Mouse (Mus musculus) inflammation-experienced regulatory T-cells (primary cell): ENCODE data around the gene Wdr54. TPM values are rescaled to one million over a fixed set of nuclear protein-coding genes. Genes with fewer than 3 reads are reported as not detected.

Source experiments
- polyA plus RNA-seq, 2 experiments: library from polyadenylated mRNA; unstranded; fragments of 100-300 nt; shearing (Covaris generic); gene quantifications; one replicate each; pipeline ENCODE4 v1.2.1; 2017

Wdr54 gene
- under 1 TPM in 1 of 2 experiments, not detected in 1; 0.35 TPM for polyA plus RNA-seq

GRCm38 (mm10) chr6:83156259-83156684, at the start of gene Wdr54, which contains the start of gene 1700003E16Rik:
Wdr54 (minus strand) TSS chr6:83156397.
1700003E16Rik (plus strand) TSS chr6:83156404.

GRCm38 (mm10) chr6:83165607-83166242, 9.5 kb upstream of the Wdr54 start, which contains the start of gene Dctn1:
Dctn1 (plus strand) TSS chr6:83165920.

GRCm38 (mm10) chr6:83134951-83135513, 21.2 kb downstream of the Wdr54 start, which contains the start of gene Rtkn:
Rtkn (plus strand) TSS chr6:83135463.

GRCm38 (mm10) chr6:83125331-83125730, 30.9 kb downstream of the Wdr54 start, which contains the start of gene Ino80b:
Ino80b (minus strand) TSS chr6:83125431.

GRCm38 (mm10) chr6:83120930-83121862, 35.0 kb downstream of the Wdr54 start, which contains the start of gene Wbp1:
Wbp1 (minus strand) TSS chr6:83121559.

GRCm38 (mm10) chr6:83115011-83115671, 41.1 kb downstream of the Wdr54 start, which contains the start of gene Mogs:
Mogs (plus strand) TSS chr6:83115496.

GRCm38 (mm10) chr6:83108762-83109668, 47.2 kb downstream of the Wdr54 start, which contains the start of gene Mrpl53:
Mrpl53 (plus strand) TSS chr6:83109040.

GRCm38 (mm10) chr6:83101316-83101687, 54.9 kb downstream of the Wdr54 start, which contains the start of the genes Ccdc142 and Gm42688:
Ccdc142 (plus strand) TSS chr6:83101601.
Gm42688 (plus strand) TSS chr6:83101617.

Other genes starting within 250 kb of the Wdr54 start
- gene Sema4f, start 216.6 kb downstream of the Wdr54 start, polyA plus RNA-seq, result 10 to 100 TPM in 1 of 2 experiments, 1 to 10 TPM in 1; 7.1 to 20.7 TPM
- 1 to 10 TPM in 1 of 2 experiments, under 1 TPM in 1; 0.43 to 1.6 TPM for gene M1ap, start 209.5 kb downstream of the Wdr54 start, polyA plus RNA-seq
- 10 to 100 TPM; 36.1 to 52.2 TPM for gene Dok1, start 122.9 kb downstream of the Wdr54 start, polyA plus RNA-seq
- gene Loxl3, start 122.2 kb downstream of the Wdr54 start, polyA plus RNA-seq, result 1 to 10 TPM in 1 of 2 experiments, under 1 TPM in 1; 0.45 to 1.5 TPM
- gene Aup1, start 101.9 kb downstream of the Wdr54 start, polyA plus RNA-seq, result 100 to 1,000 TPM; 515 to 545 TPM
- 10 to 100 TPM; 65.2 to 79.9 TPM for gene Htra2, start 101.1 kb downstream of the Wdr54 start, polyA plus RNA-seq
- gene Dqx1, start 98.6 kb downstream of the Wdr54 start, polyA plus RNA-seq, result 1 to 10 TPM; 4.0 to 5.2 TPM
- 1 to 10 TPM in 1 of 2 experiments, not detected in 1; 1.1 TPM for gene Tlx2, start 86.1 kb downstream of the Wdr54 start, polyA plus RNA-seq
- 10 to 100 TPM; 43.3 to 49.9 TPM for gene Pcgf1, start 78.5 kb downstream of the Wdr54 start, polyA plus RNA-seq
- gene Lbx2, start 70.0 kb downstream of the Wdr54 start, polyA plus RNA-seq, result under 1 TPM in 1 of 2 experiments, not detected in 1; 0.71 TPM
- 10 to 100 TPM in 1 of 2 experiments, 1 to 10 TPM in 1; 6.6 to 25.0 TPM for gene Ccdc142, start 54.8 kb downstream of the Wdr54 start, polyA plus RNA-seq
- gene Gm42688, start 54.8 kb downstream of the Wdr54 start, polyA plus RNA-seq, result 10 to 100 TPM; 12.7 to 25.2 TPM
- gene Mrpl53, start 47.4 kb downstream of the Wdr54 start, polyA plus RNA-seq, result 10 to 100 TPM; 52.5 to 67.4 TPM
- 100 to 1,000 TPM; 137 to 144 TPM for gene Mogs, start 40.9 kb downstream of the Wdr54 start, polyA plus RNA-seq
- gene Wbp1, start 34.8 kb downstream of the Wdr54 start, polyA plus RNA-seq, result 10 to 100 TPM; 70.7 to 97.0 TPM
- 10 to 100 TPM; 44.9 to 52.2 TPM for gene Ino80b, start 31.0 kb downstream of the Wdr54 start, polyA plus RNA-seq
- 1 to 10 TPM in 1 of 2 experiments, under 1 TPM in 1; 0.61 to 1.1 TPM for gene Rtkn, start 20.9 kb downstream of the Wdr54 start, polyA plus RNA-seq
- not detected for gene 1700003E16Rik, start within 50 bp of the Wdr54 start, polyA plus RNA-seq
- gene Dctn1, start 9.5 kb upstream of the Wdr54 start, polyA plus RNA-seq, result 100 to 1,000 TPM in 1 of 2 experiments, 10 to 100 TPM in 1; 65.2 to 105 TPM
- under 1 TPM; 0.48 to 0.61 TPM for gene Slc4a5, start 63.4 kb upstream of the Wdr54 start, polyA plus RNA-seq
- 10 to 100 TPM; 69.7 to 82.9 TPM for gene Mthfd2, start 169.5 kb upstream of the Wdr54 start, polyA plus RNA-seq
- gene Mob1a, start 169.6 kb upstream of the Wdr54 start, polyA plus RNA-seq, result 100 to 1,000 TPM; 157 to 178 TPM
- gene Bola3, start 192.8 kb upstream of the Wdr54 start, polyA plus RNA-seq, result 10 to 100 TPM; 82.3 to 99.4 TPM